Mouse (Mus musculus): ENCODE measurements around the gene Olfr1349. TPM values are rescaled to one million over a fixed set of nuclear protein-coding genes. Genes with fewer than 3 reads are reported as not detected.

The Olfr1349 gene
- not detected for polyA plus RNA-seq (2014; fragmentation: Illumina TruSeq; extraction: RNeasy Lipid Tissue Mini Kit (QIAGEN cat#74804); ENCODE audit: insufficient read depth, low read depth, low replicate concordance)

GRCm38 (mm10) chr7:6522850-6523249 is at the start of gene Olfr1349:
TSS of gene Olfr1349 (minus strand) at chr7:6522950.

GRCm38 (mm10) chr7:6564541-6564940 is 41.8 kb upstream of the Olfr1349 start, which contains the start of gene Olfr1350:
TSS of gene Olfr1350 (plus strand) at chr7:6564841.

GRCm38 (mm10) chr7:6508648-6509047 is 14.1 kb downstream of the Olfr1349 start, which contains the start of gene Olfr1348:
TSS of gene Olfr1348 (minus strand) at chr7:6508748.

GRCm38 (mm10) chr7:6499655-6500054 is 23.1 kb downstream of the Olfr1349 start, which contains the start of gene Olfr1347:
TSS of gene Olfr1347 (minus strand) at chr7:6499755.

GRCm38 (mm10) chr7:6486841-6487240 is 35.9 kb downstream of the Olfr1349 start, which contains the start of gene Olfr5:
TSS of gene Olfr5 (minus strand) at chr7:6486941.

GRCm38 (mm10) chr7:6466951-6467350 is 55.8 kb downstream of the Olfr1349 start, which contains the start of gene Olfr1346:
TSS of gene Olfr1346 (plus strand) at chr7:6467101.

Other genes with a start within 250 kb of the Olfr1349 start
- gene Zfp667, start 236.4 kb downstream of the Olfr1349 start, polyA plus RNA-seq (2014; fragmentation: Illumina TruSeq; extraction: RNeasy Lipid Tissue Mini Kit (QIAGEN cat#74804); ENCODE audit: insufficient read depth, low read depth, low replicate concordance), result 2.2 TPM
- 1.8 TPM for gene Zfp583, start 191.7 kb downstream of the Olfr1349 start, polyA plus RNA-seq (2014; fragmentation: Illumina TruSeq; extraction: RNeasy Lipid Tissue Mini Kit (QIAGEN cat#74804); ENCODE audit: insufficient read depth, low read depth, low replicate concordance)
- 0.27 TPM for gene Gm3854, start 179.2 kb downstream of the Olfr1349 start, polyA plus RNA-seq (2014; fragmentation: Illumina TruSeq; extraction: RNeasy Lipid Tissue Mini Kit (QIAGEN cat#74804); ENCODE audit: insufficient read depth, low read depth, low replicate concordance)
- 1.1 TPM for gene Zfp78, start 159.7 kb downstream of the Olfr1349 start, polyA plus RNA-seq (2014; fragmentation: Illumina TruSeq; extraction: RNeasy Lipid Tissue Mini Kit (QIAGEN cat#74804); ENCODE audit: insufficient read depth, low read depth, low replicate concordance)
- gene Zfp28, start 139.7 kb downstream of the Olfr1349 start, polyA plus RNA-seq (2014; fragmentation: Illumina TruSeq; extraction: RNeasy Lipid Tissue Mini Kit (QIAGEN cat#74804); ENCODE audit: insufficient read depth, low read depth, low replicate concordance), result 2.1 TPM
- gene Smim17, start 124.2 kb downstream of the Olfr1349 start, polyA plus RNA-seq (2014; fragmentation: Illumina TruSeq; extraction: RNeasy Lipid Tissue Mini Kit (QIAGEN cat#74804); ENCODE audit: insufficient read depth, low read depth, low replicate concordance), result not detected
- gene Gm20715, start 112.7 kb downstream of the Olfr1349 start, polyA plus RNA-seq (2014; fragmentation: Illumina TruSeq; extraction: RNeasy Lipid Tissue Mini Kit (QIAGEN cat#74804); ENCODE audit: insufficient read depth, low read depth, low replicate concordance), result not detected
- not detected for gene Olfr1344, start 84.3 kb downstream of the Olfr1349 start, polyA plus RNA-seq (2014; fragmentation: Illumina TruSeq; extraction: RNeasy Lipid Tissue Mini Kit (QIAGEN cat#74804); ENCODE audit: insufficient read depth, low read depth, low replicate concordance)
- not detected for gene Olfr1336, start 66.8 kb downstream of the Olfr1349 start, polyA plus RNA-seq (2014; fragmentation: Illumina TruSeq; extraction: RNeasy Lipid Tissue Mini Kit (QIAGEN cat#74804); ENCODE audit: insufficient read depth, low read depth, low replicate concordance)
- not detected for gene Olfr1346, start 55.8 kb downstream of the Olfr1349 start, polyA plus RNA-seq (2014; fragmentation: Illumina TruSeq; extraction: RNeasy Lipid Tissue Mini Kit (QIAGEN cat#74804); ENCODE audit: insufficient read depth, low read depth, low replicate concordance)
- not detected for gene Olfr5, start 36.0 kb downstream of the Olfr1349 start, polyA plus RNA-seq (2014; fragmentation: Illumina TruSeq; extraction: RNeasy Lipid Tissue Mini Kit (QIAGEN cat#74804); ENCODE audit: insufficient read depth, low read depth, low replicate concordance)
- not detected for gene Olfr1347, start 23.2 kb downstream of the Olfr1349 start, polyA plus RNA-seq (2014; fragmentation: Illumina TruSeq; extraction: RNeasy Lipid Tissue Mini Kit (QIAGEN cat#74804); ENCODE audit: insufficient read depth, low read depth, low replicate concordance)
- not detected for gene Olfr1348, start 14.2 kb downstream of the Olfr1349 start, polyA plus RNA-seq (2014; fragmentation: Illumina TruSeq; extraction: RNeasy Lipid Tissue Mini Kit (QIAGEN cat#74804); ENCODE audit: insufficient read depth, low read depth, low replicate concordance)
- gene Olfr1350, start 41.9 kb upstream of the Olfr1349 start, polyA plus RNA-seq (2014; fragmentation: Illumina TruSeq; extraction: RNeasy Lipid Tissue Mini Kit (QIAGEN cat#74804); ENCODE audit: insufficient read depth, low read depth, low replicate concordance), result not detected
- 0.10 TPM for gene Zim1, start 173.5 kb upstream of the Olfr1349 start, polyA plus RNA-seq (2014; fragmentation: Illumina TruSeq; extraction: RNeasy Lipid Tissue Mini Kit (QIAGEN cat#74804); ENCODE audit: insufficient read depth, low read depth, low replicate concordance)
- gene Peg3, start 207.5 kb upstream of the Olfr1349 start, polyA plus RNA-seq (2014; fragmentation: Illumina TruSeq; extraction: RNeasy Lipid Tissue Mini Kit (QIAGEN cat#74804); ENCODE audit: insufficient read depth, low read depth, low replicate concordance), result 3.0 TPM
- not detected for gene Usp29, start 207.6 kb upstream of the Olfr1349 start, polyA plus RNA-seq (2014; fragmentation: Illumina TruSeq; extraction: RNeasy Lipid Tissue Mini Kit (QIAGEN cat#74804); ENCODE audit: insufficient read depth, low read depth, low replicate concordance)

Data from lung, adult 10 weeks (tissue).